Mouse (Mus musculus) embryonic fibroblast, embryonic 13.5 days (primary cell): ENCODE data around the gene Cnnm1.

Experiments
- CTCF ChIP-seq: IDR thresholded peaks from 2 replicates; pipeline ENCODE4 v1.5.1; 2011; ENCODE audit warnings: mild to moderate bottlenecking, control low read depth, low read length, moderate library complexity, borderline replicate concordance; ENCODE audit not compliant: insufficient read depth
- POLR2A ChIP-seq: IDR thresholded peaks from 2 replicates; pipeline ENCODE4 v1.6.1; 2011; ENCODE audit warnings: low read depth, mild to moderate bottlenecking, control low read depth, low read length, moderate library complexity

GRCm38 (mm10) chr19:43452176-43452575 is 11.9 kb downstream of the Cnnm1 start:
- no peak for TF ChIP-seq POLR2A
- TF ChIP-seq CTCF = no peak
